Mouse (Mus musculus): ENCODE data around the gene Net1. TPM values are rescaled to one million over a fixed set of nuclear protein-coding genes. Genes with fewer than 3 reads are reported as not detected.

The Net1 gene
- total RNA-seq, 1 experiment from 2014 or later: 192 TPM

GRCm38 (mm10) chr13:3894549-3894948 lies 23.5 kb downstream of the Net1 start:
- no peak for ATAC-seq (replicated peaks in 1 of 2; ENCODE audit: insufficient read depth in 1 of 2, low FRiP score in 2 of 2, low TSS enrichment in 1 of 2, low read depth in 1 of 2, poor library complexity in 2 of 2, severe bottlenecking in 2 of 2)

- peak; percentile 95 to 97 for ATAC-seq (replicated peaks in 1 of 2; ENCODE audit: insufficient read depth in 1 of 2, low FRiP score in 2 of 2, low TSS enrichment in 1 of 2, low read depth in 1 of 2, poor library complexity in 2 of 2, severe bottlenecking in 2 of 2)
Observed at GRCm38 (mm10) chr13:3893126-3893734, 24.8 kb downstream of the Net1 start.

GRCm38 (mm10) chr13:3892601-3893000 lies 25.4 kb downstream of the Net1 start:
- no peak for ATAC-seq (replicated peaks in 1 of 2; ENCODE audit: insufficient read depth in 1 of 2, low FRiP score in 2 of 2, low TSS enrichment in 1 of 2, low read depth in 1 of 2, poor library complexity in 2 of 2, severe bottlenecking in 2 of 2)

GRCm38 (mm10) chr13:3891479-3892087 lies 26.4 kb downstream of the Net1 start:
- ATAC-seq (replicated peaks in 1 of 2; ENCODE audit: insufficient read depth in 1 of 2, low FRiP score in 2 of 2, low TSS enrichment in 1 of 2, low read depth in 1 of 2, poor library complexity in 2 of 2, severe bottlenecking in 2 of 2): no peak

- ATAC-seq (replicated peaks in 1 of 2; ENCODE audit: insufficient read depth in 1 of 2, low FRiP score in 2 of 2, low TSS enrichment in 1 of 2, low read depth in 1 of 2, poor library complexity in 2 of 2, severe bottlenecking in 2 of 2): no peak
Observed at GRCm38 (mm10) chr13:3890061-3890460, 28.0 kb downstream of the Net1 start.

- no peak for ATAC-seq (replicated peaks in 1 of 2; ENCODE audit: insufficient read depth in 1 of 2, low FRiP score in 2 of 2, low TSS enrichment in 1 of 2, low read depth in 1 of 2, poor library complexity in 2 of 2, severe bottlenecking in 2 of 2)
Observed at GRCm38 (mm10) chr13:3889111-3889510, 28.9 kb downstream of the Net1 start.

GRCm38 (mm10) chr13:3886663-3887062 lies 31.4 kb downstream of the Net1 start:
- ATAC-seq (replicated peaks in 1 of 2; ENCODE audit: insufficient read depth in 1 of 2, low FRiP score in 2 of 2, low TSS enrichment in 1 of 2, low read depth in 1 of 2, poor library complexity in 2 of 2, severe bottlenecking in 2 of 2): no peak

GRCm38 (mm10) chr13:3877679-3878220 lies 40.3 kb downstream of the Net1 start:
- ATAC-seq (replicated peaks in 1 of 2; ENCODE audit: insufficient read depth in 1 of 2, low FRiP score in 2 of 2, low TSS enrichment in 1 of 2, low read depth in 1 of 2, poor library complexity in 2 of 2, severe bottlenecking in 2 of 2): no peak

GRCm38 (mm10) chr13:3877185-3877584 lies 40.8 kb downstream of the Net1 start:
- no peak for ATAC-seq (replicated peaks in 1 of 2; ENCODE audit: insufficient read depth in 1 of 2, low FRiP score in 2 of 2, low TSS enrichment in 1 of 2, low read depth in 1 of 2, poor library complexity in 2 of 2, severe bottlenecking in 2 of 2)

- ATAC-seq (replicated peaks in 1 of 2; ENCODE audit: insufficient read depth in 1 of 2, low FRiP score in 2 of 2, low TSS enrichment in 1 of 2, low read depth in 1 of 2, poor library complexity in 2 of 2, severe bottlenecking in 2 of 2): no peak
Observed at GRCm38 (mm10) chr13:3876448-3876847, 41.6 kb downstream of the Net1 start.

GRCm38 (mm10) chr13:3872832-3873231 lies 45.2 kb downstream of the Net1 start:
- ATAC-seq (replicated peaks in 1 of 2; ENCODE audit: insufficient read depth in 1 of 2, low FRiP score in 2 of 2, low TSS enrichment in 1 of 2, low read depth in 1 of 2, poor library complexity in 2 of 2, severe bottlenecking in 2 of 2): no peak

GRCm38 (mm10) chr13:3869901-3870300 lies 48.1 kb downstream of the Net1 start:
- ATAC-seq (replicated peaks in 1 of 2; ENCODE audit: insufficient read depth in 1 of 2, low FRiP score in 2 of 2, low TSS enrichment in 1 of 2, low read depth in 1 of 2, poor library complexity in 2 of 2, severe bottlenecking in 2 of 2): no peak

GRCm38 (mm10) chr13:3867158-3867557 lies 50.9 kb downstream of the Net1 start:
- no peak; a peak in 1 of 4 replicates for ATAC-seq (replicated peaks in 1 of 2; ENCODE audit: insufficient read depth in 1 of 2, low FRiP score in 2 of 2, low TSS enrichment in 1 of 2, low read depth in 1 of 2, poor library complexity in 2 of 2, severe bottlenecking in 2 of 2)

- no peak for ATAC-seq (replicated peaks in 1 of 2; ENCODE audit: insufficient read depth in 1 of 2, low FRiP score in 2 of 2, low TSS enrichment in 1 of 2, low read depth in 1 of 2, poor library complexity in 2 of 2, severe bottlenecking in 2 of 2)
Observed at GRCm38 (mm10) chr13:3866355-3867052, 51.5 kb downstream of the Net1 start.

- peak; percentile 21 to 51; a peak in 1 of 4 replicates for ATAC-seq (replicated peaks in 1 of 2; ENCODE audit: insufficient read depth in 1 of 2, low FRiP score in 2 of 2, low TSS enrichment in 1 of 2, low read depth in 1 of 2, poor library complexity in 2 of 2, severe bottlenecking in 2 of 2)
Observed at GRCm38 (mm10) chr13:3865648-3866354, 52.2 kb downstream of the Net1 start.

- ATAC-seq (replicated peaks in 1 of 2; ENCODE audit: insufficient read depth in 1 of 2, low FRiP score in 2 of 2, low TSS enrichment in 1 of 2, low read depth in 1 of 2, poor library complexity in 2 of 2, severe bottlenecking in 2 of 2): peak in 1 of 2 experiments; percentile 34; a peak in 1 of 4 replicates
Observed at GRCm38 (mm10) chr13:3862922-3863580, 55.0 kb downstream of the Net1 start.

GRCm38 (mm10) chr13:3862325-3862724 lies 55.7 kb downstream of the Net1 start:
- no peak for ATAC-seq (replicated peaks in 1 of 2; ENCODE audit: insufficient read depth in 1 of 2, low FRiP score in 2 of 2, low TSS enrichment in 1 of 2, low read depth in 1 of 2, poor library complexity in 2 of 2, severe bottlenecking in 2 of 2)

Measured in hematopoietic stem cell, adult 5-6 weeks (primary cell).